Mouse (Mus musculus) ES-Bruce4 (cell line): ENCODE measurements around the gene Naa35.

ENCODE experiments used
- CTCF ChIP-seq: IDR thresholded peaks from one replicate; pipeline ENCODE4 v1.8.1; 2011; ENCODE audit warnings: low read depth, low read length
- EP300 ChIP-seq: IDR thresholded peaks from 2 replicates; pipeline ENCODE4 v1.6.1; 2011; ENCODE audit warnings: low read depth, low read length; ENCODE audit not compliant: insufficient read depth

GRCm38 (mm10) chr13:59555613-59556192 is 29.4 kb upstream of the Naa35 start:
- TF ChIP-seq EP300 (no peak), CTCF (no peak)
